Mouse (Mus musculus) urinary bladder, postnatal 25 days (tissue): ENCODE measurements at regions not wholly inside any gene's neighbourhood (a gene's known extent, or its start where the extent isn't known, plus 50 kb on each side); places are given as distances from the start of the nearest gene placed in this dataset.
A peak's percentile ranks its signal among the peaks of the same experiment; 100 is the strongest.

ENCODE experiments used
- DNase-seq: peaks from one replicate; pipeline ENCODE4 v3.0.0; 2022; ENCODE audit warnings: low spot score

- no peak for DNase-seq
Observed at GRCm38 (mm10) chr17:89802148-89802547, 108.1 kb downstream of the Gm10184 start.

- no peak for DNase-seq
Observed at GRCm38 (mm10) chr17:89777570-89777969, 132.7 kb downstream of the Gm10184 start.

GRCm38 (mm10) chr17:89766229-89766875, 143.9 kb downstream of the Gm10184 start:
- no peak for DNase-seq

- DNase-seq, result no peak
Observed at GRCm38 (mm10) chr17:89737418-89737817, 172.8 kb downstream of the Gm10184 start.

- no peak for DNase-seq
Observed at GRCm38 (mm10) chr17:89725534-89725933, 184.7 kb downstream of the Gm10184 start.

- DNase-seq, result no peak
Observed at GRCm38 (mm10) chr17:89681798-89682197, 228.5 kb downstream of the Gm10184 start.

- no peak for DNase-seq
Observed at GRCm38 (mm10) chr17:89658326-89658725, 251.9 kb downstream of the Gm10184 start.

- no peak for DNase-seq
Observed at GRCm38 (mm10) chr17:89656211-89656610, 254.0 kb downstream of the Gm10184 start.

- DNase-seq, result peak; percentile 14
Observed at GRCm38 (mm10) chr17:89654089-89654813, 256.0 kb downstream of the Gm10184 start.

GRCm38 (mm10) chr17:89646000-89646399, 264.2 kb downstream of the Gm10184 start:
- DNase-seq, result no peak
